Mouse (Mus musculus) myocyte (in vitro differentiated cells): Measurements from ENCODE around the gene Ednrb.

ENCODE experiments used
- CEBPB ChIP-seq: IDR thresholded peaks from 2 replicates; pipeline ENCODE4 v1.6.1; 2011; ENCODE audit warnings: mild to moderate bottlenecking, moderate library complexity; ENCODE audit not compliant: poor library complexity, insufficient read depth, severe bottlenecking
- E2F4 ChIP-seq: IDR thresholded peaks from one replicate; pipeline ENCODE4 v1.6.1; 2011; ENCODE audit warnings: mild to moderate bottlenecking, control low read depth, moderate library complexity; ENCODE audit not compliant: insufficient read depth
- MAX ChIP-seq: IDR thresholded peaks from one replicate; pipeline ENCODE4 v1.6.1; 2011; ENCODE audit warnings: low read depth, mild to moderate bottlenecking, control low read depth
- MYOD1 ChIP-seq, 3 experiments: IDR thresholded peaks; one replicate each; pipeline ENCODE4 v1.6.1; 2011; ENCODE audit warnings: control low read depth in 2 of 3, low read depth in 2 of 3, mild to moderate bottlenecking in 2 of 3, moderate library complexity in 1 of 3; ENCODE audit not compliant: insufficient read length in 2 of 3, control insufficient read depth in 1 of 3
- MYOG ChIP-seq, 3 experiments: IDR thresholded peaks; one replicate each; pipeline ENCODE4 v1.6.1; 2011; ENCODE audit warnings: control low read depth in 2 of 3, low read depth in 2 of 3, mild to moderate bottlenecking in 2 of 3; ENCODE audit not compliant: insufficient read length in 2 of 3, control insufficient read depth in 1 of 3, insufficient read depth in 1 of 3
- POLR2A ChIP-seq: IDR thresholded peaks from one replicate; pipeline ENCODE4 v1.6.1; 2011; ENCODE audit warnings: low read depth, mild to moderate bottlenecking, control low read depth, moderate library complexity; ENCODE audit not compliant: insufficient read length
- POLR2AphosphoS2 ChIP-seq: IDR thresholded peaks from one replicate; pipeline ENCODE4 v1.6.1; 2011; ENCODE audit warnings: low read depth, control low read depth; ENCODE audit not compliant: insufficient read length
- REST ChIP-seq: IDR thresholded peaks from one replicate; pipeline ENCODE4 v1.6.1; 2011; ENCODE audit warnings: mild to moderate bottlenecking, control low read depth, moderate library complexity; ENCODE audit not compliant: insufficient read depth, insufficient read length
- TCF12 ChIP-seq: IDR thresholded peaks from one replicate; pipeline ENCODE4 v1.6.1; 2011; ENCODE audit warnings: mild to moderate bottlenecking, control low read depth; ENCODE audit not compliant: poor library complexity, insufficient read depth, severe bottlenecking
- USF1 ChIP-seq: IDR thresholded peaks from one replicate; pipeline ENCODE4 v1.6.1; 2011; ENCODE audit warnings: low read depth, mild to moderate bottlenecking, control low read depth, moderate library complexity

- TF ChIP-seq POLR2A (no peak), CEBPB (no peak), MYOG (IDR thresholded peaks at IDR 0.05; ENCODE audit: control insufficient read depth in 1 of 3, insufficient read depth in 1 of 3, insufficient read length in 2 of 3, low read depth in 2 of 3) (no peak), MYOD1 (IDR thresholded peaks at IDR 0.05; ENCODE audit: control insufficient read depth in 1 of 3, insufficient read length in 2 of 3, low read depth in 2 of 3) (no peak), POLR2AphosphoS2 (no peak), REST (no peak), MAX (no peak), USF1 (no peak), E2F4 (no peak), TCF12 (no peak)
Measured at GRCm38 (mm10) chr14:103814015-103814691, 30.0 kb downstream of the Ednrb start.
